Mouse (Mus musculus) neutrophil, adult 59 days (primary cell): ENCODE measurements around the gene Olfr1039. TPM values are rescaled to one million over a fixed set of nuclear protein-coding genes. Genes with fewer than 3 reads are reported as not detected.

Source experiments
- total RNA-seq, 2 experiments: library from RNA; stranded (reverse); gene quantifications; 1 replicate in 1 of 2; 2 replicates in 1 of 2; pipeline ENCODE4 v1.2.4; 2023

The Olfr1039 gene
- not detected for total RNA-seq

DNA sequence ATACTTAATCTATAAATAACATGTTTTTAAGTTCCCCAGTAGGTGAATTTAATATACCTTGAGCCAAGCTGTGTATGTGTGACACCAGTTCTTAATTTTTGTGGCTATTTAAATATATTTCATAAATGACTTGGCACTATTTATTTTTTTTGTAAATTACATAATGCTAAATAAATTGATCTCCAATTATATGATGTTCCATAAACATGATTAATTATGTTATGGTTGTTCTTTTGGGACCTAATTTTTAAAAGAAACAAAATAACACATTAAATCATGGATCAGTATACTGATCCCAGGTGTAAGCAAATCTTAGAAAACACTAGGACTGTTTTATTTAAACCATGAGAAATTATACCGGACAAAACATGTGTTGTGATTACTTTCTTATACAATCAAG, at the start of gene Olfr1039:
Olfr1039 (minus strand) TSS at position 101 of the 400 bp plus-strand sequence.

DNA sequence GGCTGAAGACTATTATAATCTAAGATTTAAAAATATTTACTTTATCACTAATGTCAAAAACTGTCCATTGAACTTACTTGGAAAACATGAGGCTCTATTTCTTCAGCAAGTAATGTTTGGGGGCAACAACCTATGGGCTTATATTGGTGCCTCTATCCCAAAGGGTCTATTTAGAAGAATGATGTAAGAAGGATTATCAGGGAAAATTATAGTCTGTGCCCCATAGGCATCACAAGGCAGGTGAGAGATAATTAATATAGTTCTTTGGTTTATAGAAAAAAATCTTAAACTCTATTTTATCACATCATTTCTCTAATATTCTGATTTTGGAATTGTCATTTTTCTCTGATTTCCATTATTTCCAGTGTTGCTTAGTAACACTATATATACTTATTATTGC, 42.0 kb upstream of the Olfr1039 start, which contains the start of gene Olfr1044:
Olfr1044 (minus strand) TSS at position 101 of the 400 bp plus-strand sequence.

DNA sequence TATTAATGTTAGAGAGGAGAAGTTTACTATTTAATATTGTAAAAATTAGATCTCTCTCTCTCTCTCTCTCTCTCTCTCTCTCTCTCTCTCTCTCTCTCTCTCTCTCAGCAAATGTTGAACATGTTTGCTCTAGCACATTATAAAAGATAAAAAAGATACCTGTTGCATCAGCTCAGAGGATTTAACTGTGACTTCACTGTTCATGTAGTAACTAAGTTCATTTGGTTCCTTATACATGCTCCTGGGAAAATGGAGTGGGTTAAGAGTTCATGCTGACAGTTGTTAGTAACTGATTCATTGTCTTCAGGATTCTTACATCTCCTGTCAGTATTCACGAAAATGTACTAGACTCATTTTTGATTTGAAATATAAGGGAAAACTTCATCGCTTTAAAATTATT, 31.7 kb upstream of the Olfr1039 start, which contains the start of gene Olfr1043:
Olfr1043 (minus strand) TSS at position 101 of the 400 bp plus-strand sequence.

DNA sequence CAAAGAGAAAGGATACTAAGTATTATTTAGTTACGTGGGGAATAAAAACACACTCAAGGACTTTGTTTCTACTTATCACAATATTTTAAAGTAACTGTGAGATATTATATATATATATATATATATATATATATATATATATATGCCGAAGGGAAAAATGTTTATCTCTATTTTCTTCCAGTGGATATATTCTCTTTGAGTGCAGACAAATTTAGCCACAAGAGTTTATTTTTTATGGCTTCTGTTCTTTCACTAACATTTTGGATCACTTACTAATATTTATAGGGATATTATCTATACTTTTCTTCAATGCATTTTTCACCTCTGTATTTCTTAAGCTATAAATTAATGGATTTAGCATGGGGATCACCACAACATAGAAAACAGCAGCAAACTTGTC, 26.0 kb upstream of the Olfr1039 start, which contains the start of gene Olfr1042:
Olfr1042 (minus strand) TSS at position 101 of the 400 bp plus-strand sequence.

DNA sequence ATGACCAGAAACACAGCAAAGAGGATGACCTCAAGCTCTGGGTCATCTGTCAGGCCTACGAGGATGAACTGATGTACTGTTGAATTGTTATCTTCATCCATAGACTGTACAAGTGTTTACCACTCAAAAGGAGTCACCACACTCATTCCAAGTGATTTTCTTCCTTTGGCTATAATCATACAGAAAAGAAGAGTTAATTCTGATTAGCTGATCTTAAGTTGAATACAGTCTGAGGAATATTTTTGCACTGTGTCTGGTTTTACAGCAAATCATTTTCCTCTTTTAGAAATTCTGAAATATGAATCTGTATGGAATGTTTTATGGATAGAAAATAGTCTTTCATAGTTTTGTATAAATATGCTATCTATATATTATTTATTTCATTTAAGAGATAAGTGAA, 10.9 kb upstream of the Olfr1039 start, which contains the start of gene Olfr1040:
Olfr1040 (minus strand) TSS at position 101 of the 400 bp plus-strand sequence.

DNA sequence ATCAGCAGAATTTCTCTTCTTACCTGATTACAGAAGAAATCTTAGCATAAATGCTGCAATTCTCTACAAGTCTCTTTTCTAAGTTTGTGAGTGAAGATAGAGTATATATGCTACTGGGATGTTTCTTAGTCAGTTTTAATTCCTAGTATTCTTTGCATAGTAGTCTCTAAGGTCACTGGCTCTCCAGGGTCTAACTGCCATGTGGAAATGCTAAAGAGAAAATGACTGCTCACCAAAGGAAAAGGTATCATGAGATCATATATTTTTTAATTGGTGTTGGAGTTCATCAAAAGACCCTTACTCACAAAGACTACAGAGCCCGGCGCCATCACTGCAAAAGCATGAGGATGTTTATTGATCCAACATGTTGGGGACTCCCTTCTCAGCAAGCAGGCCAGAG, 48.4 kb downstream of the Olfr1039 start, which contains the start of gene Olfr1037:
Olfr1037 (minus strand) TSS at position 101 of the 400 bp plus-strand sequence.

Other genes with a start within 250 kb of the Olfr1039 start
- gene Olfr1024, start 230.9 kb downstream of the Olfr1039 start, total RNA-seq, result not detected
- not detected for gene Olfr1025-ps1, start 220.7 kb downstream of the Olfr1039 start, total RNA-seq
- not detected for gene Olfr1026, start 214.4 kb downstream of the Olfr1039 start, total RNA-seq
- gene Olfr1028, start 185.5 kb downstream of the Olfr1039 start, total RNA-seq, result not detected
- not detected for gene Olfr1029, start 162.0 kb downstream of the Olfr1039 start, total RNA-seq
- not detected for gene Olfr1030, start 156.7 kb downstream of the Olfr1039 start, total RNA-seq
- not detected for gene Olfr1031, start 145.6 kb downstream of the Olfr1039 start, total RNA-seq
- gene Olfr1032, start 130.4 kb downstream of the Olfr1039 start, total RNA-seq, result not detected
- not detected for gene Olfr1033, start 115.3 kb downstream of the Olfr1039 start, total RNA-seq
- gene Olfr1034, start 90.1 kb downstream of the Olfr1039 start, total RNA-seq, result not detected
- gene Olfr1036, start 61.9 kb downstream of the Olfr1039 start, total RNA-seq, result not detected
- not detected for gene Olfr1037, start 48.5 kb downstream of the Olfr1039 start, total RNA-seq
- not detected for gene Olfr1040, start 10.8 kb upstream of the Olfr1039 start, total RNA-seq
- not detected for gene Olfr1042, start 25.9 kb upstream of the Olfr1039 start, total RNA-seq
- gene Olfr1043, start 31.6 kb upstream of the Olfr1039 start, total RNA-seq, result not detected
- not detected for gene Olfr1044, start 41.9 kb upstream of the Olfr1039 start, total RNA-seq
- not detected for gene Olfr52, start 49.8 kb upstream of the Olfr1039 start, total RNA-seq
- gene Olfr1045, start 67.1 kb upstream of the Olfr1039 start, total RNA-seq, result not detected
- not detected for gene Olfr1046, start 83.4 kb upstream of the Olfr1039 start, total RNA-seq
- gene Olfr1047, start 95.5 kb upstream of the Olfr1039 start, total RNA-seq, result not detected
- gene Olfr1048, start 104.4 kb upstream of the Olfr1039 start, total RNA-seq, result not detected
- not detected for gene Olfr1049, start 122.4 kb upstream of the Olfr1039 start, total RNA-seq
- gene Olfr1051, start 143.2 kb upstream of the Olfr1039 start, total RNA-seq, result not detected
- gene Olfr1052, start 156.5 kb upstream of the Olfr1039 start, total RNA-seq, result not detected
- gene Olfr1053, start 179.4 kb upstream of the Olfr1039 start, total RNA-seq, result not detected
- not detected for gene Olfr1054, start 199.5 kb upstream of the Olfr1039 start, total RNA-seq
- gene Olfr1055, start 214.4 kb upstream of the Olfr1039 start, total RNA-seq, result not detected
- not detected for gene Olfr1056, start 226.5 kb upstream of the Olfr1039 start, total RNA-seq
- gene Olfr1057, start 242.5 kb upstream of the Olfr1039 start, total RNA-seq, result not detected